Mouse (Mus musculus): ENCODE data around the gene Dnase1. TPM values are rescaled to one million over a fixed set of nuclear protein-coding genes. Genes with fewer than 3 reads are reported as not detected.
"Not testable (repeated sequence)": the region's sequence is repeated elsewhere in the genome, so short reads cannot be mapped to it uniquely, and the experiment has no call there.

Dnase1 gene
- total RNA-seq, 1 experiment: 1.0 TPM

DNA sequence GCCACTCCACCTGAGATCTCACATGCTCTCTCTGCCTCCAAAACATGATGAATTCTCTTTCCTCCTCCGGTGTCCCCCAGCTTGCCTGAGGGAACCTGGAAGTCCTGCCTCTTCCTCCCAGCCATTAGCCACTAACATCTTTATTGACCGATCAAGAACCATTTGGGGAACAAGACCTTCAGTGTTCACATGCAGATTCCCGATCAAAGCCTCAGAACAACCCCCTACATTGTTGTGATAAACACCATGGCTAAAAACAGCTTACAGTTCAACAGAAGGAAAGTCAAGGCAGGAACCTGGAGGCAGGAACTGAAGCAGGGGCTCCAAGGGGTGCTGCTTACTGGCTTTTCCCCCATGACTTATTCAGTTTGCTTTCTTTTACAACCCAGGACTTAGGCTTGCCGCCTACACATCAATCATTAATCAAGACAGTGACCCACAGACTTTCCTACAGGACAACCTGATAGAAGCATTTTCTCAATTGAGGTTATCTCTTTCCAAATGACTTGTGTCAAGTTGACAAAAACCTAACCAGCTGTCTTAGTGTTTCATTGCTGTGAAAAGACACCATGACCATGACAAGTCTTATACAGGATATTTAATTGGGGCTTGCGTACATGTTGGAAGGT lies 22.6 kb upstream of the Dnase1 start:
- no peaks in the 10 kb centered on the region; a peak in 1 of 4 replicates for H3K4me1 ChIP-seq (ENCODE audit: control insufficient read depth in 2 of 2, insufficient read depth in 2 of 2, low read length in 2 of 2, poor library complexity in 1 of 2)
- no peak for TF ChIP-seq ZNF384 (IDR thresholded peaks at IDR 0.05; ENCODE audit: low read depth, low read length)
- TF ChIP-seq MAFK (IDR thresholded peaks at IDR 0.05; ENCODE audit: insufficient read depth, low read depth, low read length): 0 out of 2 replicates have a peak, but pooled peaks have one; percentile 3
- peak; percentile 52 for DNase-seq (ENCODE audit: low read depth, low spot score)
- in situ Hi-C loops (cut with MboI; ENCODE audit: low sequenced_read_pairs in 2 of 2, unreplicated experiment in 2 of 2): no loop called here
- H3K9me3 ChIP-seq (ENCODE audit: control insufficient read depth, insufficient read depth, low read depth, low read length): no peaks in the 10 kb centered on the region
- no peak overlapping the region for H3K9ac ChIP-seq (ENCODE audit: insufficient read depth, low read depth, low read length, poor library complexity, severe bottlenecking)
- H3K4me3 ChIP-seq (ENCODE audit: insufficient read depth in 1 of 2, low read depth in 1 of 2, low read length in 2 of 2, poor library complexity in 1 of 2, severe bottlenecking in 1 of 2): no peak overlapping the region
- no peak overlapping the region for H3K27ac ChIP-seq (ENCODE audit: insufficient read depth, low read depth, low read length, poor library complexity, severe bottlenecking)
- H3K36me3 ChIP-seq (ENCODE audit: control insufficient read depth, insufficient read depth, low read length, poor library complexity, severe bottlenecking): no peaks in the 10 kb centered on the region

DNA sequence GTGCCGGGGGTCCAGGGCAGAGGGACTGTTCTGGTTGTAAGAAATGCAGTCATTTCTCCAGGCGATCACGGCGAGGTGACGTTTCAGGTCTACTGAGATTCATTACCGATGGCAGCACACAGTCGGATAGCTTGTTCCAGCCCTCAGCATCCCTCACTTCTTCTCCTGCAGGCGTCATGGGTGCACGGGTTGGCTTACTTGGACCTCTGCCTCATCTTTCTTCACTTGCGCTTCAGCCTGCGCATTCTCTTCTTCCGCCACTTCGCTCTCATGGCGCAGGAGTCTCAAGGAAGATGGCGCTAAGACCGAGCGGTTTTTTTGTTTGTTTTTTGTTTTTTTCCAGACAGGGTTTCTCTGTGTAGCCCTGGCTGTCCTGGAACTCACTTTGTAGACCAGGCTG lies 20.0 kb upstream of the Dnase1 start:
- H3K4me3 ChIP-seq (ENCODE audit: insufficient read depth in 1 of 2, low read depth in 1 of 2, low read length in 2 of 2, poor library complexity in 1 of 2, severe bottlenecking in 1 of 2); DNase-seq (ENCODE audit: low read depth, low spot score); H3K27ac ChIP-seq (ENCODE audit: insufficient read depth, low read depth, low read length, poor library complexity, severe bottlenecking); H3K36me3 ChIP-seq (ENCODE audit: control insufficient read depth, insufficient read depth, low read length, poor library complexity, severe bottlenecking); H3K9ac ChIP-seq (ENCODE audit: insufficient read depth, low read depth, low read length, poor library complexity, severe bottlenecking); H3K9me3 ChIP-seq (ENCODE audit: control insufficient read depth, insufficient read depth, low read depth, low read length); H3K4me1 ChIP-seq (ENCODE audit: control insufficient read depth in 2 of 2, insufficient read depth in 2 of 2, low read length in 2 of 2, poor library complexity in 1 of 2); in situ Hi-C loops (cut with MboI; ENCODE audit: low sequenced_read_pairs in 2 of 2, unreplicated experiment in 2 of 2): not testable (repeated sequence)

DNA sequence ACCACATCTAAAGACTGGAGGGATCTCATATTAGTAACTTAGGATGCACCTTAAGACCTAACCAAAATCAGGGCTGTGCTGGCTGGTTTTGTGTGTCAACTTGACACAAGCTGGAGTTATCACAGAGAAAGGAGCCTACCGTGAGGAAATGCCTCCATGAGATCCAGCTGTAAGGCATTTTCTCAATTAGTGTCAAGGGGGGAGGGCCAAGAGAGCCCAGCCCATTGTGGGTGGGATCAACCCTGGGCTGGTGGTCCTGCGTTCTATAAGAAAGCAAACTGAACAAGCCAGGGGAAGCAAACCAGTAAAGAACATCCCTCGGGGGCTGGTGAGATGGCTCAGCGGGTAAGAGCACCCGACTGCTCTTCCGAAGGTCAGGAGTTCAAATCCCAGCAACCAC lies 19.3 kb upstream of the Dnase1 start:
- H3K4me1 ChIP-seq (ENCODE audit: control insufficient read depth in 2 of 2, insufficient read depth in 2 of 2, low read length in 2 of 2, poor library complexity in 1 of 2); H3K9ac ChIP-seq (ENCODE audit: insufficient read depth, low read depth, low read length, poor library complexity, severe bottlenecking); H3K36me3 ChIP-seq (ENCODE audit: control insufficient read depth, insufficient read depth, low read length, poor library complexity, severe bottlenecking); H3K27ac ChIP-seq (ENCODE audit: insufficient read depth, low read depth, low read length, poor library complexity, severe bottlenecking); DNase-seq (ENCODE audit: low read depth, low spot score); H3K9me3 ChIP-seq (ENCODE audit: control insufficient read depth, insufficient read depth, low read depth, low read length); H3K4me3 ChIP-seq (ENCODE audit: insufficient read depth in 1 of 2, low read depth in 1 of 2, low read length in 2 of 2, poor library complexity in 1 of 2, severe bottlenecking in 1 of 2); in situ Hi-C loops (cut with MboI; ENCODE audit: low sequenced_read_pairs in 2 of 2, unreplicated experiment in 2 of 2): not testable (repeated sequence)

DNA sequence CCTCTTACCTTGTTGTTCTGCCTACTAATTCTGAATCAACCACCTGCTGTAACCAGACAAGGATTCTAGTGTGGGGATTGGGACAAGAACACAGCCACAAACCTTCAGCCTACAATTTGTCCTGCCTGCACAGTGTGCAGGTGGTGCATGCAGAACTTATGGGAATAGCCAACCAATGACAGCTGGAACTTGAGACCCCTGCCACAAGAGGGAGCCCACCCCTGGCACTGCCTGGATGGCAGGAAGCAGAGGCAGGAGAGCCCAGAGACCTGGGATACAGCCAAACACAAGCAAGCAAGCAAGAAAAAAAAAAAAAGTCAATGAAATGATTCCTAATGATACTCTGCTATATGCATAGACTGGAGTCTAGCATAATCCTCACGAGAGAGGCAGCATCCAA lies 15.5 kb upstream of the Dnase1 start:
- Histone ChIP-seq H3K4me3 (ENCODE audit: insufficient read depth in 1 of 2, low read depth in 1 of 2, low read length in 2 of 2, poor library complexity in 1 of 2, severe bottlenecking in 1 of 2) (no peak overlapping the region), H3K9me3 (ENCODE audit: control insufficient read depth, insufficient read depth, low read depth, low read length) (no peaks in the 10 kb centered on the region), H3K4me1 (ENCODE audit: control insufficient read depth in 2 of 2, insufficient read depth in 2 of 2, low read length in 2 of 2, poor library complexity in 1 of 2) (peaks cover 0 to 11% of the 10 kb centered on the region in 2 experiments; a peak in 2 of 4 replicates), H3K36me3 (ENCODE audit: control insufficient read depth, insufficient read depth, low read length, poor library complexity, severe bottlenecking) (no peaks in the 10 kb centered on the region), H3K27ac (ENCODE audit: insufficient read depth, low read depth, low read length, poor library complexity, severe bottlenecking) (no peak overlapping the region), H3K9ac (ENCODE audit: insufficient read depth, low read depth, low read length, poor library complexity, severe bottlenecking) (no peak overlapping the region)
- in situ Hi-C loops (cut with MboI; ENCODE audit: low sequenced_read_pairs in 2 of 2, unreplicated experiment in 2 of 2): no loop called here
- DNase-seq (ENCODE audit: low read depth, low spot score): no peak
- no peak for TF ChIP-seq CHD2 (IDR thresholded peaks at IDR 0.05; ENCODE audit: low read depth, low read length)
- no peak for TF ChIP-seq ZC3H11A (IDR thresholded peaks at IDR 0.05; ENCODE audit: borderline replicate concordance, low read depth, low read length)
- TF ChIP-seq ZNF384 (IDR thresholded peaks at IDR 0.05; ENCODE audit: low read depth, low read length): no peak
- TF ChIP-seq HCFC1 (IDR thresholded peaks at IDR 0.05; ENCODE audit: borderline replicate concordance, insufficient read depth, low read length): no peak
- no peak for TF ChIP-seq MAFK (IDR thresholded peaks at IDR 0.05; ENCODE audit: insufficient read depth, low read depth, low read length)

DNA sequence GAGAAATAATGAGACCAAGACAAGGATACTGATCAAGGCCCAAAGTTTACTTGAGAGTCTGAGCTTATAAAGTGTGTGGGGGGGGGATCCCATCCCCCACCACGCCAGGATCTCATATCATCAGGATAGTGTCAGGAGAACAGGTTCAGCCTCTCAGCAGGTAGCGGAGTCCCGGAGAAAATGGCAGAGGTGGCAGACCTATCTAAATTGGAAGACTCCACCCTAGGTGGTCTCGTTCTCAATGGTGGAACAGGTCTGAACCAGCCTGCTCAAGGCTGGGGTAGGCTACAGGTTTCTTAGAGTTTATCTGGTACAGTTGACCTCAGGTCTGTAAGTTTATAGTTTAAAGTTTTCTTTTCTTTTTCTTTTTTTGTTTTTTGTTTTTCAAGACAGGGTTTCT lies 14.0 kb upstream of the Dnase1 start:
- in situ Hi-C loops (cut with MboI; ENCODE audit: low sequenced_read_pairs in 2 of 2, unreplicated experiment in 2 of 2): no loop called here
- DNase-seq (ENCODE audit: low read depth, low spot score): peak; percentile 49
- Histone ChIP-seq H3K4me3 (ENCODE audit: insufficient read depth in 1 of 2, low read depth in 1 of 2, low read length in 2 of 2, poor library complexity in 1 of 2, severe bottlenecking in 1 of 2) (no peak overlapping the region), H3K27ac (ENCODE audit: insufficient read depth, low read depth, low read length, poor library complexity, severe bottlenecking) (no peak overlapping the region; the same call in 1 of the 2 replicates), H3K36me3 (ENCODE audit: control insufficient read depth, insufficient read depth, low read length, poor library complexity, severe bottlenecking) (no peaks in the 10 kb centered on the region), H3K9me3 (ENCODE audit: control insufficient read depth, insufficient read depth, low read depth, low read length) (no peaks in the 10 kb centered on the region), H3K4me1 (ENCODE audit: control insufficient read depth in 2 of 2, insufficient read depth in 2 of 2, low read length in 2 of 2, poor library complexity in 1 of 2) (peaks cover 0 to 11% of the 10 kb centered on the region in 2 experiments; a peak in 2 of 4 replicates), H3K9ac (ENCODE audit: insufficient read depth, low read depth, low read length, poor library complexity, severe bottlenecking) (no peak overlapping the region)
- no peak for TF ChIP-seq CHD2 (IDR thresholded peaks at IDR 0.05; ENCODE audit: low read depth, low read length)
- no peak for TF ChIP-seq HCFC1 (IDR thresholded peaks at IDR 0.05; ENCODE audit: borderline replicate concordance, insufficient read depth, low read length)
- no peak for TF ChIP-seq MAFK (IDR thresholded peaks at IDR 0.05; ENCODE audit: insufficient read depth, low read depth, low read length)
- TF ChIP-seq ZNF384 (IDR thresholded peaks at IDR 0.05; ENCODE audit: low read depth, low read length): no peak
- no peak for TF ChIP-seq ZC3H11A (IDR thresholded peaks at IDR 0.05; ENCODE audit: borderline replicate concordance, low read depth, low read length)
